Mouse (Mus musculus): ENCODE data around the gene Sun1. TPM values are rescaled to one million over a fixed set of nuclear protein-coding genes. Genes with fewer than 3 reads are reported as not detected.
A peak's percentile ranks its signal among the peaks of the same experiment; 100 is the strongest.

Sun1 gene
- polyA plus RNA-seq (2012; rRNA removed): 72.7 and 75.2 TPM in 2 replicates

GRCm38 (mm10) chr5:139199995-139200769 is at the start of gene Sun1:
Sun1 (plus strand) TSS chr5:139200637.
- TF ChIP-seq CTCF (IDR thresholded peaks at IDR 0.05; ENCODE audit: borderline replicate concordance, extremely low read depth, insufficient read depth, insufficient read length) (no peak), POLR2A (IDR thresholded peaks at IDR 0.05; ENCODE audit: borderline replicate concordance, extremely low read depth, insufficient read depth, insufficient read length, poor library complexity, severe bottlenecking) (peak; percentile 86)
- DNase-seq (ENCODE audit: low read depth): peak; percentile 99

GRCm38 (mm10) chr5:139160899-139161298 is 39.5 kb upstream of the Sun1 start:
- no peak for DNase-seq (ENCODE audit: low read depth)
- TF ChIP-seq POLR2A (IDR thresholded peaks at IDR 0.05; ENCODE audit: borderline replicate concordance, extremely low read depth, insufficient read depth, insufficient read length, poor library complexity, severe bottlenecking): no peak
- TF ChIP-seq CTCF (IDR thresholded peaks at IDR 0.05; ENCODE audit: borderline replicate concordance, extremely low read depth, insufficient read depth, insufficient read length): no peak

GRCm38 (mm10) chr5:139161632-139162031 is 38.8 kb upstream of the Sun1 start:
- DNase-seq (ENCODE audit: low read depth): no peak
- no peak for TF ChIP-seq POLR2A (IDR thresholded peaks at IDR 0.05; ENCODE audit: borderline replicate concordance, extremely low read depth, insufficient read depth, insufficient read length, poor library complexity, severe bottlenecking)
- TF ChIP-seq CTCF (IDR thresholded peaks at IDR 0.05; ENCODE audit: borderline replicate concordance, extremely low read depth, insufficient read depth, insufficient read length): no peak

- DNase-seq (ENCODE audit: low read depth): no peak
- TF ChIP-seq POLR2A (IDR thresholded peaks at IDR 0.05; ENCODE audit: borderline replicate concordance, extremely low read depth, insufficient read depth, insufficient read length, poor library complexity, severe bottlenecking): no peak
- TF ChIP-seq CTCF (IDR thresholded peaks at IDR 0.05; ENCODE audit: borderline replicate concordance, extremely low read depth, insufficient read depth, insufficient read length): no peak
Measured at GRCm38 (mm10) chr5:139166781-139167361, 33.6 kb upstream of the Sun1 start.

- DNase-seq (ENCODE audit: low read depth): no peak
- no peak for TF ChIP-seq CTCF (IDR thresholded peaks at IDR 0.05; ENCODE audit: borderline replicate concordance, extremely low read depth, insufficient read depth, insufficient read length)
- no peak for TF ChIP-seq POLR2A (IDR thresholded peaks at IDR 0.05; ENCODE audit: borderline replicate concordance, extremely low read depth, insufficient read depth, insufficient read length, poor library complexity, severe bottlenecking)
Measured at GRCm38 (mm10) chr5:139167548-139167947, 32.9 kb upstream of the Sun1 start.

- DNase-seq (ENCODE audit: low read depth): no peak
Measured at GRCm38 (mm10) chr5:139171929-139172328, 28.5 kb upstream of the Sun1 start.

GRCm38 (mm10) chr5:139174141-139174540 is 26.3 kb upstream of the Sun1 start:
- no peak for DNase-seq (ENCODE audit: low read depth)
- TF ChIP-seq CTCF (IDR thresholded peaks at IDR 0.05; ENCODE audit: borderline replicate concordance, extremely low read depth, insufficient read depth, insufficient read length) (no peak), POLR2A (IDR thresholded peaks at IDR 0.05; ENCODE audit: borderline replicate concordance, extremely low read depth, insufficient read depth, insufficient read length, poor library complexity, severe bottlenecking) (no peak)

More at GRCm38 (mm10) chr5:139171929-139172328, 28.5 kb upstream of the Sun1 start:
- no peak for TF ChIP-seq CTCF (IDR thresholded peaks at IDR 0.05; ENCODE audit: borderline replicate concordance, extremely low read depth, insufficient read depth, insufficient read length)
- no peak for TF ChIP-seq POLR2A (IDR thresholded peaks at IDR 0.05; ENCODE audit: borderline replicate concordance, extremely low read depth, insufficient read depth, insufficient read length, poor library complexity, severe bottlenecking)

GRCm38 (mm10) chr5:139174556-139175547 is 25.6 kb upstream of the Sun1 start:
- no peak for TF ChIP-seq POLR2A (IDR thresholded peaks at IDR 0.05; ENCODE audit: borderline replicate concordance, extremely low read depth, insufficient read depth, insufficient read length, poor library complexity, severe bottlenecking)
- no peak for TF ChIP-seq CTCF (IDR thresholded peaks at IDR 0.05; ENCODE audit: borderline replicate concordance, extremely low read depth, insufficient read depth, insufficient read length)
- peak; percentile 84 for DNase-seq (ENCODE audit: low read depth)

GRCm38 (mm10) chr5:139178895-139179631 is 21.4 kb upstream of the Sun1 start:
- TF ChIP-seq POLR2A (IDR thresholded peaks at IDR 0.05; ENCODE audit: borderline replicate concordance, extremely low read depth, insufficient read depth, insufficient read length, poor library complexity, severe bottlenecking) (no peak), CTCF (IDR thresholded peaks at IDR 0.05; ENCODE audit: borderline replicate concordance, extremely low read depth, insufficient read depth, insufficient read length) (peak; percentile 98)
- DNase-seq (ENCODE audit: low read depth): peak; percentile 83

- TF ChIP-seq POLR2A (IDR thresholded peaks at IDR 0.05; ENCODE audit: borderline replicate concordance, extremely low read depth, insufficient read depth, insufficient read length, poor library complexity, severe bottlenecking) (no peak), CTCF (IDR thresholded peaks at IDR 0.05; ENCODE audit: borderline replicate concordance, extremely low read depth, insufficient read depth, insufficient read length) (no peak)
- no peak for DNase-seq (ENCODE audit: low read depth)
Measured at GRCm38 (mm10) chr5:139183131-139183530, 17.3 kb upstream of the Sun1 start.

Measured in brain, embryonic 14.5 days (tissue).